Mouse (Mus musculus): Measurements from ENCODE around the gene Smg9.

Smg9 gene

GRCm38 (mm10) chr7:24445266-24445926 is 46.0 kb downstream of the Smg9 start:
- no peak for DNase-seq (ENCODE audit: low read depth, low spot score)

- DNase-seq (ENCODE audit: low read depth, low spot score) = no peak
Measured at GRCm38 (mm10) chr7:24446697-24447340, 47.4 kb downstream of the Smg9 start.

GRCm38 (mm10) chr7:24448782-24449517 is 49.5 kb downstream of the Smg9 start:
- DNase-seq (ENCODE audit: low read depth, low spot score) = no peak

GRCm38 (mm10) chr7:24450585-24451017 is 51.2 kb downstream of the Smg9 start:
- no peak for DNase-seq (ENCODE audit: low read depth, low spot score)

GRCm38 (mm10) chr7:24451855-24452311 is 52.5 kb downstream of the Smg9 start, which contains the start of gene Irgc1:
Irgc1 (minus strand) TSS chr7:24452297.
- no peak for DNase-seq (ENCODE audit: low read depth, low spot score)

- DNase-seq (ENCODE audit: low read depth, low spot score) = no peak
Measured at GRCm38 (mm10) chr7:24454199-24454598, 54.8 kb downstream of the Smg9 start.

GRCm38 (mm10) chr7:24455726-24456125 is 56.3 kb downstream of the Smg9 start:
- no peak for DNase-seq (ENCODE audit: low read depth, low spot score)

GRCm38 (mm10) chr7:24457726-24458370 is 58.4 kb downstream of the Smg9 start:
- no peak for DNase-seq (ENCODE audit: low read depth, low spot score)

GRCm38 (mm10) chr7:24459440-24459839 is 60.0 kb downstream of the Smg9 start:
- DNase-seq (ENCODE audit: low read depth, low spot score) = no peak

GRCm38 (mm10) chr7:24459843-24460242 is 60.4 kb downstream of the Smg9 start:
- no peak for DNase-seq (ENCODE audit: low read depth, low spot score)

- DNase-seq (ENCODE audit: low read depth, low spot score) = no peak
Measured at GRCm38 (mm10) chr7:24461376-24462051, 62.1 kb downstream of the Smg9 start.

GRCm38 (mm10) chr7:24462388-24463319 is 63.2 kb downstream of the Smg9 start, which contains the start of gene Plaur:
Plaur (plus strand) TSS chr7:24462484.
- DNase-seq (ENCODE audit: low read depth, low spot score) = no peak

- no peak for DNase-seq (ENCODE audit: low read depth, low spot score)
Measured at GRCm38 (mm10) chr7:24466835-24467234, 67.4 kb downstream of the Smg9 start.

GRCm38 (mm10) chr7:24467886-24468285 is 68.5 kb downstream of the Smg9 start:
- no peak for DNase-seq (ENCODE audit: low read depth, low spot score)

- no peak for DNase-seq (ENCODE audit: low read depth, low spot score)
Measured at GRCm38 (mm10) chr7:24469126-24469525, 69.7 kb downstream of the Smg9 start.

- DNase-seq (ENCODE audit: low read depth, low spot score) = no peak
Measured at GRCm38 (mm10) chr7:24470356-24470755, 70.9 kb downstream of the Smg9 start.

All from brain, embryonic 18.5 days (tissue).